Mouse (Mus musculus): ENCODE data around the gene Prkce. TPM values are rescaled to one million over a fixed set of nuclear protein-coding genes. Genes with fewer than 3 reads are reported as not detected.

Prkce gene
- polyA plus RNA-seq, 1 experiment from 2014 or later = 6.2 TPM

DNA sequence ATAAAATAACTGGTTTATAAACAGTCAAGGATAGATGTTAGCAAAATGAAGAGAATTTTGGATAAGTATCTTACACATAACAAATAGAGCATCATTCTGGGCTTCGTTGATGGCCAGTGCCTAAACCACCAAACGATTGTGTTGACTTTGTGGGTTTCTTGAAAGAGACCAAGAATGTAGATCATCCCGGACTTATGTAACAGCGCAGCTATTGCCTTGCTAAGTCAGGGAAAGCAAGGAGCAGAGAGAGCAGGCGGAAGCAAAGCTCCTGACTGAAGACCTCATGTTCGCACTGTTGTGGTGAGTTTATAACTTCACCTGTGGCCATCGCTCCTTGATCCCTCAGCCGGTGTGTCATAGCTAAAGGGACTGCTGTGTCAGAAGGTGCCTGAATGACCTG is 38.7 kb downstream of the Prkce start:
- H3K4me1 ChIP-seq = peaks cover 78% of the 10 kb centered on the region
- no peak overlapping the region for H3K4me2 ChIP-seq
- no peak overlapping the region for H3K27ac ChIP-seq (replicated peaks)
- H3K9ac ChIP-seq = no peak overlapping the region
- H3K27me3 ChIP-seq (replicated peaks) = no peaks in the 10 kb centered on the region
- no peak overlapping the region for H3K4me3 ChIP-seq
- WGBS = 83% methylated on average over 8 of the region's 8 CpGs
- no peak for ATAC-seq (ENCODE audit: extremely low read depth, insufficient number of reproducible peaks, low FRiP score, low TSS enrichment)
- no peaks in the 10 kb centered on the region for H3K9me3 ChIP-seq
- no peaks in the 10 kb centered on the region for H3K36me3 ChIP-seq

DNA sequence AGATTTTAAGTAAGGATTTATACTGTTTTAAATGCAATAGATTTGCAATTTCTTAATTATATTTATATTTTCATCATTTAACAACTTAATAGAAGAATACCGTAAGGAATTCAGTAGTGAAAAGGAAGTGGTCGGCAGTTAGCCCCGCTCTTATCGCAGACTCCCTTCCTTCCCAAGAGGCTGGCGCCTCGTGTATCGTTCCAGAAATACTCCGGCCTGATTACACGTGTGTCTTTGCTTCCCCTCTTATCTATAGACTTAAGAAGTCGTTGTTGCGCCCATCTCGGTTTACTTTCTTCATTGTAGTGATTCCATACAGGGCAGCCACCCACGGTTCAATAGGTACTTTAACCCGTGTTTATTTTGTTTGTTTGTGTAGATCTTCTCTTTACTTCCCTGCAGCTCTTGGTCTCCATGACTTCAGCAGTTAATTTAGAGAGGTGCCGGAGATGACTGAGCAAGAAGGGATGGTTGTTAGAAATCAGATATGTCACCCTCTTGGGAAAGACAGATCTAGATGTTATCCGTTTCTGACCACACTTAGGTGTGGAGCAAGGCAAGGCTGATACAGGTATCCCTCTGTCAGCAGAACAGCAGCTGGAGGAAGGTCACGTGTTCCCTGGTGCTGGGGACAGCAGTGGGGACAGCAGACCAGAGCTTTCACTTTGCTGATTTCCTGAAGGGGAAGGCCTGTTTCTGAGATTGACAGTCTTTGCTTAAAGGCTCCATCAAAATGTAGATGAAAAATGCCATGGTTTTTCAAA is 40.7 kb downstream of the Prkce start:
- no peak overlapping the region for H3K9ac ChIP-seq
- ATAC-seq (ENCODE audit: extremely low read depth, insufficient number of reproducible peaks, low FRiP score, low TSS enrichment) = 0 out of 2 replicates have a peak, but pooled peaks have one; percentile 34
- H3K27ac ChIP-seq (replicated peaks) = peak overlapping the region; percentile 7; the same call in 1 of the 2 replicates
- peak overlapping the region; percentile 62 for H3K4me2 ChIP-seq
- H3K36me3 ChIP-seq = no peaks in the 10 kb centered on the region
- H3K4me1 ChIP-seq = peaks cover 65% of the 10 kb centered on the region
- H3K27me3 ChIP-seq (replicated peaks) = no peaks in the 10 kb centered on the region
- WGBS = 16% methylated on average over 17 of the region's 17 CpGs
- no peaks in the 10 kb centered on the region for H3K9me3 ChIP-seq
- no peak overlapping the region; the same call in 1 of the 2 replicates for H3K4me3 ChIP-seq

DNA sequence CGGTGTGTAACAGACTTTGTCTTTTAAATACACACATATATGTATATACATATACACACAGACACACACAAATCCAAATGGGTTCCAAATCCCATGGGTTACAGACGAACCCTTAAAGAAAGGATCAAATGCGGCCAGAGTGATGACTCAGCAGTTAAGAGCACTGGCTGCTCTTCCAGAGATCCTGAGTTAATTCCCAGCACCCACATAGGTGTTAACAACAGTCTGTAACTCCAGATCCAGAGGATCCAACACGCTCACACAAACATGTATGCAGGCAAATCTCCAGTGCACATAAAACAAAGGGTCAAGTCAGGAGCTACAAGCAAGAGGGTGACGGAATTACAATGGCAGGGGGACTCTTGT is 41.2 kb downstream of the Prkce start:
- no peak for ATAC-seq (ENCODE audit: extremely low read depth, insufficient number of reproducible peaks, low FRiP score, low TSS enrichment)
- Histone ChIP-seq H3K4me1 (peaks cover 59% of the 10 kb centered on the region), H3K4me2 (peak overlapping the region; percentile 62), H3K27ac (replicated peaks) (no peak overlapping the region), H3K9ac (no peak overlapping the region), H3K4me3 (no peak overlapping the region), H3K36me3 (no peaks in the 10 kb centered on the region), H3K9me3 (no peaks in the 10 kb centered on the region), H3K27me3 (replicated peaks) (no peaks in the 10 kb centered on the region)
- 77% methylated on average over 5 of the region's 5 CpGs for WGBS

DNA sequence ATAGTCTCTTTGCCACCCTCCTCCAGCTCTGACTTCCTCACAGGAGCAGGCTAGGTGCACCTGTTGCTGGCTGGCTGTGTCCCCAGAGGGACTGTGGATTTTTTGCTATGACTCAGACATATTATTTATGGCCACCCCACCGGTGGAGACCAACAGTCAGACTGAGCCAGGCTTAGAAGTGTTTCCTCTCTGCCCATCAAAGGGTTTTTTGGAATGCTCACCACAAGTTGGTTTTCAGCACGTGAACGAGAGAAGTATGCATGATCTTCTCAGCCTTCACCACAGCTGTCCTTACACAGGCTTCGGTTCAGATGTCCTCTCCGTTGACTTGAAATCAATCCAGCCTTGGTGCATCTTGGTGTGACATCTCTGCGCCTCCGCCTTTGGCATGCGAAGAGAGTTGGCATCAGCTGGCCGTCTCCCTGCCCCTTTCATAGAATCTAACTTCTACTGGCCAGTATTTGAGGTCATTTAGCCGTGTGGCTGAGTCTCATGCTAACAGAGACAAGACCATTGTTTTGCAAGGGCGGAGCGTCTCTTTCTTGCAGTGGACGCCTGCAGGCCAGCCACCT is 42.2 kb downstream of the Prkce start:
- Histone ChIP-seq H3K4me2 (no peak overlapping the region), H3K4me3 (no peak overlapping the region), H3K27me3 (replicated peaks) (no peaks in the 10 kb centered on the region), H3K9me3 (no peaks in the 10 kb centered on the region), H3K27ac (replicated peaks) (no peak overlapping the region), H3K36me3 (no peaks in the 10 kb centered on the region), H3K4me1 (peaks cover 56% of the 10 kb centered on the region), H3K9ac (no peak overlapping the region)
- WGBS = 72% methylated on average over 13 of the region's 13 CpGs
- ATAC-seq (ENCODE audit: extremely low read depth, insufficient number of reproducible peaks, low FRiP score, low TSS enrichment) = no peak

- H3K4me3 ChIP-seq = no peak overlapping the region
- ATAC-seq (ENCODE audit: extremely low read depth, insufficient number of reproducible peaks, low FRiP score, low TSS enrichment) = no peak
- peaks cover 40% of the 10 kb centered on the region for H3K4me1 ChIP-seq
- no peaks in the 10 kb centered on the region for H3K27me3 ChIP-seq (replicated peaks)
- H3K36me3 ChIP-seq = no peaks in the 10 kb centered on the region
- 92% methylated on average over 3 of the region's 3 CpGs for WGBS
- H3K27ac ChIP-seq (replicated peaks) = no peak overlapping the region
- no peaks in the 10 kb centered on the region for H3K9me3 ChIP-seq
- H3K9ac ChIP-seq = no peak overlapping the region
- H3K4me2 ChIP-seq = no peak overlapping the region
These were observed 44.6 kb downstream of the Prkce start for GRCm38 (mm10) chr17:86212204-86212603.

GRCm38 (mm10) chr17:86214285-86214684 is 46.7 kb downstream of the Prkce start:
- no peak for ATAC-seq (ENCODE audit: extremely low read depth, insufficient number of reproducible peaks, low FRiP score, low TSS enrichment)
- H3K4me2 ChIP-seq = no peak overlapping the region
- H3K36me3 ChIP-seq = no peaks in the 10 kb centered on the region
- H3K9me3 ChIP-seq = no peaks in the 10 kb centered on the region
- H3K4me3 ChIP-seq = no peak overlapping the region
- H3K27ac ChIP-seq (replicated peaks) = no peak overlapping the region
- H3K4me1 ChIP-seq = peaks cover 21% of the 10 kb centered on the region
- no peaks in the 10 kb centered on the region for H3K27me3 ChIP-seq (replicated peaks)
- no peak overlapping the region for H3K9ac ChIP-seq
- WGBS = 41% methylated on average over 9 of the region's 9 CpGs

DNA sequence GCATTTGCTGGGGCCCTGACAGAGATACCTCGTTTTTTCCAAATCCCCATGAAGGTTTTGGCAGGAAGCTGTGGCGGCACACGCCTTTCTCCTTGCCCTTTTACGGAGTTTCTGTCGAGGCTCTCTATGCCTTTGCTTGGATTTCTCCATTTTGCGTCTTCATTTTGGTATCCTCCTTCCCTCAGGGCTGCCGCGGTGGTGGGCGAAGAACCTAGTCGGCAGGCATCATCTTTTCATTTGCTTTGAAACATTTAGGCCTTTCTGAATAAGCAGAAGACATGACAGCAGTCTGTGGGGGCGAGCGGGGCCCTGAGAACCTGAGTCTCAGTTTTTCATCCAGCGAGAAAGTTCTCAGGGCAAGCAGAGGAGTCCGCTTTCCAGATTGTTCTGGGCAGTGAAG is 47.2 kb downstream of the Prkce start:
- 77% methylated on average over 14 of the region's 14 CpGs for WGBS
- ATAC-seq (ENCODE audit: extremely low read depth, insufficient number of reproducible peaks, low FRiP score, low TSS enrichment) = no peak
- no peak overlapping the region for H3K27ac ChIP-seq (replicated peaks)
- H3K4me2 ChIP-seq = no peak overlapping the region
- peaks cover 16% of the 10 kb centered on the region for H3K4me1 ChIP-seq
- no peak overlapping the region for H3K9ac ChIP-seq
- no peak overlapping the region for H3K4me3 ChIP-seq
- no peaks in the 10 kb centered on the region for H3K36me3 ChIP-seq
- no peaks in the 10 kb centered on the region for H3K9me3 ChIP-seq
- no peaks in the 10 kb centered on the region for H3K27me3 ChIP-seq (replicated peaks)

DNA sequence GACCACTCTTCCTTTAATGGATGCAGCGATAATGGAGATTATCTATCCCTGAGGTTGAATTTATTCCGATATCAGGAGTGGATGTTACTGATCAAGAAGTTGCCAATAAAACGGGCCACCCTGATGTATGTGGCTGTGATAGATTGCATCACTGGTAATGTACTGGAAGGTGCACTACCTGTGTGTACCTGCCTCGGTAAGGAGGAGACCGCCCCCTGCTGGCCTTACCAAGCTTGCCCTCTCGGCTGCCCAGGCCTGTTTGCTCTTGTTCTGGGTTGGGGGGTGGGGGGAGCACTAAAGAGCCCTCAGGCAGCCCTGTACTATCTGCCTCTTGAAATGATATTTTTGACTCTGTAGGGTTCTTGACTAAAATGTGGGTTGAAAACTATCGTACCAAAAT is 48.2 kb downstream of the Prkce start:
- Histone ChIP-seq H3K4me2 (no peak overlapping the region), H3K27ac (replicated peaks) (no peak overlapping the region), H3K4me1 (peaks cover 9% of the 10 kb centered on the region; the same call in 1 of the 2 replicates), H3K36me3 (no peaks in the 10 kb centered on the region), H3K27me3 (replicated peaks) (no peaks in the 10 kb centered on the region), H3K9ac (no peak overlapping the region), H3K4me3 (no peak overlapping the region), H3K9me3 (no peaks in the 10 kb centered on the region)
- WGBS = 71% methylated on average over 7 of the region's 7 CpGs
- no peak for ATAC-seq (ENCODE audit: extremely low read depth, insufficient number of reproducible peaks, low FRiP score, low TSS enrichment)

DNA sequence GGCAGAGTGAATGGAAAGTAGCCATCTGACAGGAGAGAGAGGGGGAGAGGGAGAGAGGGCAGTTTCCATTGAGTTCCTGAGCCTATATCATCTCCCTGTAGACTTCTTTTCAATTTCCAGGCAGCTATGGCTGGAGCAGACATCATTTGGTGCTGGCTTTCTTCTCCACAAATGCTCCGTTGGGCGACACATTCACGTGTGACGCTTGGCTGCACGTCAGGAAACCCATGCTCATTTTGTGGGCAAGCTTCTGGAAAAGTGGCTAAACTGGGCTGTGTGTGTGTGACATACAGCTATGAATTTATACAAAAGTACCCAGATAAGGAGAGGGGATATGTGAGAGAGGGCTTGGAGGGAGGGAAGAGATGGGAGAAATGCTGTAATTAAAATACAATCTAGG is 49.9 kb downstream of the Prkce start:
- Histone ChIP-seq H3K9me3 (no peaks in the 10 kb centered on the region), H3K36me3 (no peaks in the 10 kb centered on the region), H3K9ac (no peak overlapping the region), H3K27ac (replicated peaks) (no peak overlapping the region), H3K4me1 (peaks cover 9% of the 10 kb centered on the region; the same call in 1 of the 2 replicates), H3K4me3 (no peak overlapping the region), H3K27me3 (replicated peaks) (no peaks in the 10 kb centered on the region), H3K4me2 (no peak overlapping the region)
- 70% methylated on average over 5 of the region's 5 CpGs for WGBS
- no peak for ATAC-seq (ENCODE audit: extremely low read depth, insufficient number of reproducible peaks, low FRiP score, low TSS enrichment)

DNA sequence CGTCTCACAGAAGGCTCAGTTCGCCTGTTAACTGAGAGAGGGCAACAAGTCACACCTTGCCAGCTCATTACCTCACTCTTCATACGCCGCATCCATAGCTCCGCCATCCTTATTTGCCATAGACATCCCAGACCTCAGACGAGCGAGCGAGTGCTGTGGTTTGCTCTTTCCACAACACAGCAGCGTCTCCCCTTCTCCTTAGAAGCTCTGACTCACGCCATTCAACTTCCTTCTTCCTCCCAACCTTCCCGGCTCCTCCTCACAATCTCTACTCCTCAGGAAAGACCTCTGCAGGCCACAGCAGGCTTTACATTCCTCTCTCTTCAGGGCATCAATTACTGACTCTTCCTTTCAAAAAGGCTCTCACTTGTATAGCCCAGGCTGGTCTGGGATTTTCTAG is 51.0 kb downstream of the Prkce start:
- no peak overlapping the region for H3K4me2 ChIP-seq
- no peaks in the 10 kb centered on the region for H3K9me3 ChIP-seq
- 78% methylated on average over 11 of the region's 11 CpGs for WGBS
- no peak overlapping the region for H3K27ac ChIP-seq (replicated peaks)
- peaks cover 9% of the 10 kb centered on the region; the same call in 1 of the 2 replicates for H3K4me1 ChIP-seq
- H3K9ac ChIP-seq = no peak overlapping the region
- no peaks in the 10 kb centered on the region for H3K27me3 ChIP-seq (replicated peaks)
- ATAC-seq (ENCODE audit: extremely low read depth, insufficient number of reproducible peaks, low FRiP score, low TSS enrichment) = no peak
- no peak overlapping the region for H3K4me3 ChIP-seq
- no peaks in the 10 kb centered on the region for H3K36me3 ChIP-seq

DNA sequence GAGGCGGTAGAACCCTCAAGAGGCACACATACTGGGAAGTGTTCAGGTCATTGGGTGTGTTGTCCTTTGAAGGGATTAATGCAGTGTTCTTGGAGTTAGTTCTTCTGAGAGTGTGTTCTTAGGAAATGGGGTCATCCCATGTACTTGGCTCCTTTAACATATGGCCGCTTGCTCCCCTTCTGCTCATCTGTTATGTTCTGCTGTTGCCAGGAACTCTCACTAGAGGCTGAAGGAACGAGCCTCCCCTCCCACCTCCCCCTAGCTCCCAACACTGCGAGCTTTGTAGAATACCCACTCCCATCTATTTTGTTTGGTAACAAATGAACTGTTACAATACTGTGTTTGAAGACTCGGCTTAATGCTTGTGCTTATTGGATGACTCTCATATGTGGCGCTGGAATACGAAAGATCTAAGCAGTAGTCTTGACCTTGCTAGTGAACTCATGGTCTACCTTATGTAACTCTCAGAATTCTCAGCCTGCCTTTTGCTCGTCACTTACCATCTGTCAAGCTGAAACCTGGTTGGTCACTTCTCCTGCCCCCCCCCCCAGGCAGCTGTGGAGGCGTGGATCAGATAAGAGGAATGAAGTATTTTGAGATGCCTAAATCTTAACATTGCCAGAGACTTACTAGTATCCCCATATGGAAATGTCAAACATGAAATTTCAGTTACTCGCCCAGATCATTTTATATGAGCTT is 58.1 kb downstream of the Prkce start:
- 68% methylated on average over 10 of the region's 10 CpGs for WGBS
- no peak for ATAC-seq (ENCODE audit: extremely low read depth, insufficient number of reproducible peaks, low FRiP score, low TSS enrichment)

More for the DNA sequence above, 58.1 kb downstream of the Prkce start:
- Histone ChIP-seq H3K4me2 (no peak overlapping the region), H3K9me3 (no peaks in the 10 kb centered on the region), H3K4me3 (no peak overlapping the region), H3K36me3 (no peaks in the 10 kb centered on the region), H3K4me1 (peaks cover 28% of the 10 kb centered on the region), H3K27ac (replicated peaks) (no peak overlapping the region), H3K9ac (no peak overlapping the region), H3K27me3 (replicated peaks) (no peaks in the 10 kb centered on the region)

Measured in heart, embryonic 13.5 days (tissue).